Mouse (Mus musculus) cerebellum, adult 2 months (tissue): ENCODE data around the gene Prdm10.

ENCODE experiments used
- CTCF ChIP-seq: fragments of 200-500 bp; IDR thresholded peaks from 2 replicates; pipeline ENCODE4 v1.5.1; 2011; ENCODE audit warnings: low read depth, mild to moderate bottlenecking, control low read depth, low read length, moderate library complexity, borderline replicate concordance; ENCODE audit not compliant: insufficient read depth
- POLR2A ChIP-seq: fragments of 200-500 bp; IDR thresholded peaks from 2 replicates; pipeline ENCODE4 v1.6.1; 2011; ENCODE audit warnings: low read length, control low read depth, borderline replicate concordance; ENCODE audit not compliant: insufficient read depth

DNA sequence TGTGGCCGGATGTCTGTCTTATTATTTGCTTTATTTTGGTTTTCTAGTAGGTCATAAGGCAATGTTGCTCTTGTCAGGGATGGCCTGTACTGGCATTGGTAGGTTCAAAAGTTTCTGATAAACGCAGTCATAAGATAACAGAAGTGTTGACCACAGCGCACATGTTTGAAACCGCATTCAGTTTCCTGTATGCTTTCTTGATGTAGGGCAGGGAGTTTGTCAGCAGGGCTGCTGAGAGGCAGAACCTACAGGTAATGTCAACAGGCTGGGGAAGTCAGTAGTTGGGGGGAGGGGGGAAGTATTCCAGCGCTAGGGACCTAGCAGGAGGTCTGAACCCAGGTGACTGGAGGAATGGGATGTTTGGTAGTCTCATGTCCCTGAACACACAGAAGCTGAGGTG is 20.8 kb downstream of the Prdm10 start:
- TF ChIP-seq CTCF (no peak), POLR2A (no peak)
